Mouse (Mus musculus) layer of hippocampus, adult 2 months (tissue): ENCODE measurements around the gene Cul9. TPM values are rescaled to one million over a fixed set of nuclear protein-coding genes. Genes with fewer than 3 reads are reported as not detected.
"Not testable (repeated sequence)": the region's sequence is repeated elsewhere in the genome, so short reads cannot be mapped to it uniquely, and the experiment has no call there.

Experiments used
- DNase-seq, 2 experiments: peaks; one replicate each; pipeline ENCODE4 v3.0.0; 2022; ENCODE audit warnings: low spot score in 2 of 2
- H3K27ac ChIP-seq: fragments of 200-600 bp; 2 replicates; pipeline ENCODE4 v1.8.1; 2022
- H3K4me3 ChIP-seq: fragments of 200-600 bp; 2 replicates; pipeline ENCODE4 v1.8.1; 2022; ENCODE audit warnings: mild to moderate bottlenecking
- CTCF ChIP-seq: fragments of 200-600 bp; conservative IDR thresholded peaks from 2 replicates; pipeline ENCODE4 v1.8.1; 2022; ENCODE audit warnings: antibody characterized with exemption, mild to moderate bottlenecking, moderate library complexity
- total RNA-seq, 2 experiments: library from RNA; stranded (reverse); gene quantifications; 2 replicates each; pipeline ENCODE4 v1.2.3; 2021

Cul9 gene
- total RNA-seq, 2 experiments from 2014 or later = 66.1 to 68.4 TPM

DNA sequence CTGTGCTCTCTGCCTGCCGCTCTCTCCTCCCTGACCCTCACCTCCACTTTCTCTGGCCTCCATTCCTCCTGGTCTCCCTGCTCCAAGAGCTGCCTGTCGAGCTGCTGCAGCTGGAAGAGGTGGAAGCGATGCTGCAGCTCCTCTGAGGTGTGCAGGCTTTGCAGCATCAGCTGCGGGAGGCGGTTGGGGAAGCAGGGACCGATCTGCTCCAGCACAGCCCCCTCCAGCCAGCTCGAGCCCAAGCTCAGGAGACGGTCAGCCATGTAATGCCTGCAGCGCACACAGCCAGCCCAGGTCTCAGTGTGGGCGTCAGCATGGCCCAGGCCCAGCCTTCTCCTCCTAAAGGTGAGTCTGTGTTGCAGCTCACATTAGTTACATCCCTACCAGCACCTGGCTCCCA, 26.2 kb downstream of the Cul9 start:
- TF ChIP-seq CTCF = no peak
- DNase-seq = no peak
- Histone ChIP-seq H3K27ac (no peak overlapping the region), H3K4me3 (no peak overlapping the region)

DNA sequence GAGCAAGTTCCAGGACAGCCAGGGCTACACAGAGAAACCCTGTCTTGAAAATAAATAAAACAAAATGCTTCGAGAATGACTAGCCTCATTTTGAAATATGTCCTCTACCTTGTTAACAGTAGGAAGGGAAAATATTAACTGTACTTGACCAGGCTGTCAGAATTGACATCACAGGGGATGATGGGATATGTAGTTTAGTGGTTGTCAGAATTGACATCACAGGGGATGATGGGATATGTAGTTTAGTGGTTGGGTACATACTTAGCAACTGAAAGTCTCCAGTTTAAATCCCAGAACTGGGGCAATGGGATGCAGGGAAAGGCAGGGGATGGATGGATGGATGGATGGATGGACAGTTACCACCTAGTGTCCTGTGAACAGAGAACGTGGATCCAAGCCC, 32.9 kb downstream of the Cul9 start:
- TF ChIP-seq CTCF = no peak
- no peak for DNase-seq
- no peak overlapping the region for H3K4me3 ChIP-seq
- no peak overlapping the region for H3K27ac ChIP-seq

DNA sequence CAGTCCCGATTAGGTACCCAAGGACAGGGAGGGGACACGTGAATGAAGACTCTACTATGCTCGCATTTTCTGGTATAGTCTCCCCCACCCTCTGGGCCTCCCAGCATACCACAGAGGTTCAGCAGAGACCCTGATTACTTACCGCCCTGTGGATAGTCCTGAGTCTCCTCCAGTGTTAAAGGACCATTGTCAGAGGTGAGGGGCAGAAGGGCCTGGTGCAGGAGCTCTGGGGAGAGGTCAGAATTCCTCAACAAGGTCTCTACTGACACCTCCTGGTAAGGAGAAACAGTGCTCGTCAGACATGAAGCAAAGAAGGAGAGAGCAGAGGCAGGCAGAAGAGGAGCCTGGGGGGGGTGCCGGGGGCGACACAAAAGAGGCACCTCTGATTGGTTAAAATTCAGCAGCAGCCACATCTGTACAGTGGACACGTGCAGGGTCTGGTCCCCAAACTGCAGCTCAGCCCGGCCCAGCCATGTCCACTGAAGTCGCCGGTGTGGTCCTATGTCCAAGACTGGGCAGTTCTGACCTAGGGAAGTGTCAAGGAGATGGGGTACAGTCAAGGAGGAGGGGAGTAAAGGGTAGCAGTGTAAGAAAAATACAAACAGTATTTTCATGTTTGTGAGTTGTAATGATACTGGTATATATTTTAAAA, 35.0 kb downstream of the Cul9 start:
- no peak overlapping the region for H3K27ac ChIP-seq
- no peak for DNase-seq
- no peak overlapping the region for H3K4me3 ChIP-seq
- TF ChIP-seq CTCF = peak; percentile 65

DNA sequence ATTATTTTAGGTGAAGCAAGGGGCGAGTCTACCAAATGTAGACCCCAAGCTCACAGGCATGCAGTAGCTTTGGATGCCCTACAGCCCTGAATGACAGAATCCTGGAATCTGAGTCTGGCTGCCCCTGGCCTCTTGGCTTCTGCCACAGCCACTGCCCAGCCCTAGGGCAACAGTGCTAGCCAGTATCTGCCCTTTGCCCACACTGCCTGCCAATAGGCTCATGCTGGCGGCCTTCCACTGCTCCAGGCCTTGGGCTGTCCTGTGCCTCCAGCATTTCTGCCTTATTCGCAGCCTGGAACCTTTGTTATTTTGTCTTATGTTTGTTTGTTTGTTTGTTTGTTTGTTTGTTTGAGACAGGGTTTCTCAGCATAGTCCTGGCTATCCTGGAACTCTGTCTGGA, 40.6 kb downstream of the Cul9 start:
- no peak overlapping the region for H3K4me3 ChIP-seq
- no peak for DNase-seq
- H3K27ac ChIP-seq = no peak overlapping the region
- no peak for TF ChIP-seq CTCF

DNA sequence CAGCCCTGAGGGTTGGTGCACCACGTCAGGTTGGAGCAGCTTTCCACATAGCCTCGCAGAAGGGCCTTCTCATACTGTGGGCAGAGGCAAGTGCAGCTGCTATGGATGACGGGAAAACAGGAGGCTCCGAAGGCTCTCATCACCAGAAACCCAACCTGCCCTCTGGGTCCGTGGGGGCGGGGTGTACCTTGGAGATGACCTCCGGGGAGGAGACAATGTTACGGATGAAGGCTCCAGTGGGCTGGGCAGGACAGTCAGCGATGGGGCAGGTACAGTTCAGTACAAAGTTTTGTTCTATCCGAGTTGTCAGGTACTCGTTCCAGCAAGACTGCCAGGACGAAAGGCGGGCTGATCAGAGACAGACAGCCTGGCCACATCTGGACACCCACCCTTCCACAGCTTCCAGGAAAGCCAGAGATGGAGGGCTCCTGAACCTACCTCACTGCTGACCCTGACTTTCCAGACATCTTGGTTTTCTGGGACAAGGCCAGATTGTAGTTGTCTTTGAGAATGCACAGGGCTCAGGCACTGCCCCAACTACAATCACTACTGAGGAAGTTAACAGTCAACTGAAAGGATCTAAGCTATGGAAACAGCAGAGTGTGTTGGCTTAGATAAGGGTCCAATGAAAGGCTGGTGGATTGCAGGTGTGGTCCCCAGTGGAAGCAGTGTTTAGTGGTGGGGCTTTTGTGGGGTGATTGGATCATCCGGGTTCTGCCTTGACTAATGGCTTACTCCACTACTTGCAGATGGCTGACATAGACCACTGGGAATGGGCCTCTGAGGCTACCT, 42.1 kb downstream of the Cul9 start:
- no peak overlapping the region for H3K4me3 ChIP-seq
- H3K27ac ChIP-seq = no peak overlapping the region
- no peak for TF ChIP-seq CTCF
- no peak for DNase-seq

DNA sequence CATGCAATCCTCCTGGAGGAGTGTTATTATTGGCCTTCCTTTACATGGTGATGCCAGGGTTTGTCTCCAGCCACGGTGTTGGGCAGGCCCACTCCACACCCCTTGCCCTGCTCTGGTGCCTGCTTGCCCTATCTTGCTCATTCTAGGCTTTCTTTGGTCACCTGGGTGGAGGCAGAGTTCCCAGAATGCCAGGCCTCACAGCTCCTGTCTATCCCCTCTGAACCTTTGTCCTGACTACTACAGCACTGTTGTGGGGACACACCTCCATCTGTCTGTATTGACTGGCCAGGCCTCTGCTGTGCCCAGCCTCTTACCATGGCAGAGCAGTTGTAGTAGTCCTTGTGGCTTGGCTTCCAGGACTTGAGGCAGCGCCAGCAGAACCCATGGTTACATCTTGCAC, 43.4 kb downstream of the Cul9 start:
- Histone ChIP-seq H3K27ac (no peak overlapping the region), H3K4me3 (no peak overlapping the region)
- no peak for TF ChIP-seq CTCF
- DNase-seq = no peak

DNA sequence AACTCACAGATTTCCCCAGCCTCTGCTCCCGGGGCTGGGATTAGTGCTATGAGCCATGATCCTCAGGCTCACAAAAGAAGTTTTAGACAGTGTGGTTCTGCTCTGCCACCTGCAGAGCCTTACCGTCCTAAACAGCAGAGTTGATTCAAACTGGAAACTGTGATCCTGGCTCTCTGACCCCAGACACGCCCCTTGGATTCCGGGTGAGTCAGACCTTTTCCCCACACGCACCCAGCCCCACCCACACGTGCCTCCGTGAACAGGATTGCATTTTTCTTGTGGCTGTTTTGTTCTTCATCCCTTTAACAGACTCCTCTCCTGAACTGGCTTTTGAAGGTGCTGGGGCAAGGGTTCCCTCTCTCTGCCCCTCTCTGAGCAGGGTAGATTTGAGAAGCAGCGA, 48.2 kb downstream of the Cul9 start:
- H3K4me3 ChIP-seq = no peak overlapping the region
- TF ChIP-seq CTCF = no peak
- no peak for DNase-seq
- H3K27ac ChIP-seq = no peak overlapping the region

DNA sequence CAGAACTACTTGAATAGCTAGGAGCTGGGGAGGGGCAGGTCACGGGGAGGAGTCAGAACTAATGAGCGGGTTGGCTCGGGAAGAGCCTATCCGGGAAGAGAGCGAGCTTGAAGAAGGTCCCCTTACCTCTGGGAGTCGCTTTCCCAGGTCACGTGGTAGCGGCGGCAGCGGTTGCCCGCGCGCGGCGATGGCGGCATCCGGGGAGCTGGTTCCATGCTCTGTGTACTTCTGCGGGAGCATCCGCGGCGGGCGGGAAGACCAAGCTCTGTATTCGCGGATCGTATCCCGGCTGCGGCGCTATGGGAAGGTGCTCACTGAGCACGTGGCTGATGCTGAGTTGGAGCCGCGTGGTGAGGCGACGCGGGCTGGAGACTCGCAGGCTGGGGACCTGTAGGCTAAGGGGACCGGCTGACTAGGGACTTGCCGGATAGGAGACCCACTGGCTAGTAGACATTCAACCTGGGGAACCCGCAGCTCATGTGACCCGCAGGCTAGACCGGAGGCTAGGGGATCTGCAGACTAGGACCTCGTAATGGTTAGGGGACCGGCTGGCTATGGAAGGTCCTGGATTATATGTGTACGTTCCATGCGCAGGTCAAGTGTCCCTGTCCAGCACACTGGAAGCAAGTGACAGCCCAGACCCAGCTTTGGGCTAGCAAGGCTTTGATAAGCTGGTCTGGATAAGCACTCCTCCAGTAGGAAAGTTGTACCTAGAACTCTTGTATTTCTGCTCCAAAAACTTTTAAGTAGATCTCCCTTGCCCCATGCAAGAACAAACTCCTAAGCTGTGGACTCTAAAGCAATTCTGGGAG, 49.4 kb downstream of the Cul9 start, which contains the start of gene Dnph1:
TSS of gene Dnph1 (plus strand) at position 89 of the 812 bp plus-strand sequence.
- no peak for TF ChIP-seq CTCF
- DNase-seq = peak; percentile 77 to 87
- peak within 1 kb of the TSS; percentile 57 for H3K27ac ChIP-seq
- H3K4me3 ChIP-seq = peak within 1 kb of the TSS; percentile 72

DNA sequence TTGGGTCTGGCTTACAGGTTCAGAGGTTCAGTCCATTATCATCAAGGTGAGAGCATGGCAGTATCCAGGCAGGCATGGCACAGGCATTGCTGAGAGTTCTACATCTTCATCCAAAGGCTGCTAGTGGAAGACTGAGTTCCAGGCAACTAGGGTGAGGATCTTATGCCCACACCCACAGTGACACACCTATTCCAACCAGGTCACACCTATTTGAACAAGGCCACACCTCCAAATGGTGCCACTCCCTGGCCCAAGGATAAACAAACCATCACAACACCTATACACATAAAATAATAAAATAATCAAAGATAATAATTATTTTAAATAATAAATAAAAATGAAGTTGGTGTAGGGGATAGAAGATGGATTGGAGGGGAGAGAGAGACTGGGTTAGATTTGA, 50.1 kb downstream of the Cul9 start:
- not testable (repeated sequence) for H3K27ac ChIP-seq, DNase-seq
- peak overlapping the region; percentile 72 for H3K4me3 ChIP-seq

DNA sequence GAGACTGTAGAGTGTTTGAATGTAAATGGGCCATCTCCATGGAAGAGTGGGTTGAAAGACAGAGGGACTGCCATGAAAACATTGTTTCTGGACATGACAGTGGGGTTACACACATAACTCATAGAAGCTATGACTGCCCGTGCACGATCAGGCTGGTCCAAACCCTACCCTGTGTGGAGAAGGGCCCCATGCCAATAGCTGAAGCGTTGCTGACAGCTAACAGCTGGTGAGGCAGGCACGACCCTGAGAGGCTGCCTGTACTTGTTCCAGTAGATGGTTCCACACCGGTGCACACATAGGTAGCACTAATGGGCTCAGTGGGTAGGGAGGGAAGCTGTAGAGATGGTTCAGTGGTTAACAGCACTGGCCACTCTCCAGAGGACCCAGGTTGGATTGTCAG, 50.7 kb downstream of the Cul9 start:
- no peak for TF ChIP-seq CTCF
- H3K4me3 ChIP-seq = no peak overlapping the region
- no peak for DNase-seq
- H3K27ac ChIP-seq = no peak overlapping the region

DNA sequence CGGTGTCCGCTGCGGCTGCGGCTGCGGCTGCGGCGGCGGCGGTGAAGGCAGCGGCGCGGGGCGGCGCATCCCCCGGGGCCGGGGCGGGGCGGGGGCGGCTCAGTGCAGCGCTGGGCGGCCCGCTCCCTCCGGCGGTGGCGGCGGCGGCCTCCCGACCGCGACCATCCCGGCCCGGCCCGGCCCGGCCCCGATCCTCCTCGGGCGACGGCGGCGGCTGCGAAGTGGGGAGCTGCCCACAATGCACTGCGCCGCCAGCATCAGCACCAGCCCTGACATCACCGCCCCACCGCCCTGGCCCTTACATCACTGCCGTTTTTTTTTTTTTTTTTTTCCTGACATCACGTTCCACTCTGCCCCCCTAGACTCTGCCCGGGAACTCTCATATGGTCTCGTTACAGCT, 58.8 kb downstream of the Cul9 start, which contains the start of gene Ttbk1:
TSS of gene Ttbk1 (minus strand) at position 245 of the 400 bp plus-strand sequence.
- peak; percentile 61 to 65 for DNase-seq
- peak within 1 kb of the TSS; percentile 72 for H3K4me3 ChIP-seq
- H3K27ac ChIP-seq = peak within 1 kb of the TSS; percentile 89
- no peak for TF ChIP-seq CTCF

DNA sequence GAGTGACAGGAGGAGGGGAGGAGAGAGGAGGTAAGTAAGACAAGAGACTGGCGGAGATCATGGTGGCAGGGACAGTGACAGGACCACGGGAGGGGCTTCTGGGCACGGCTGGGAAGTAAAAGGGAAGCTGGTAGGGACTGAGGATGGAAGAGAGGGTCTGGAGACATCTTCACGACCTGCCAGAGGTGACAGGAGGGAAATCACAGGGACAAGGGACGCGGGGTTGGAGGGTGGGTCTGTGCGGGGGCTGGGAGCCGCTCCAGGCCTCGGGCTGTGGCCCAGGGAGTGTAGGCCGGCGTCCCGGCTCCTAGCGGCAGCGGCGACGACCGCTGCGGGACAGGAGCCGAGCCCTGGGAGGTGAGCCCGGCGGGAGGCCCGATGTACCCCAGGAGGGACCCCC, 59.2 kb downstream of the Cul9 start:
- no peak for DNase-seq
- peak overlapping the region; percentile 72 for H3K4me3 ChIP-seq
- TF ChIP-seq CTCF = no peak
- peak overlapping the region; percentile 89 for H3K27ac ChIP-seq

DNA sequence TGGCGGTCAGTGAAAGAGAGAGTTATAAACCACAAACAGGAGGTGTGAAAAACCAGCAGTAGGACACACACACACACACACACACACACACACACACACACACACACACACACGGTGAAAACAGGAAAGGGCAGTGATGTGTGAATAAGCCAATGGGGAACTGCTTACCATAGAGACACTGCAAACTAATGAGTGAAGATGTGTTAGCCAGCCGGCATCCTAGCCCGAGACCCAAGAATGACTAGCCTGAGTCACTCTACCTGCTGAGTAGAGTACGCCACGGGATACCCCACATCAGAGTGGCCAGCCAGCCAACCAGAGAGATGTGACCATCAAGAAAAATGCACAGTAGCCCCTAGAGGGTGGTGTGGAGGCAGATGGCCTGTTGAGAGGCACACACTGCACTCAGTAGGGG, 61.7 kb downstream of the Cul9 start:
- H3K27ac ChIP-seq = peak overlapping the region; percentile 47; the same call in 1 of the 2 replicates
- peak overlapping the region; percentile 66 for H3K4me3 ChIP-seq
- no peak for DNase-seq
- TF ChIP-seq CTCF = peak; percentile 54
